In genomic region chr15:98867321-98867720, GRCm38 (mm10) we compare ENCODE assay signal across 8 mouse cellular contexts. TPM values are rescaled to one million over a fixed set of nuclear protein-coding genes. Genes with fewer than 3 reads are reported as not detected.
DNase-seq lines count a peak whose midpoint lies in the region; ATAC-seq and TF ChIP-seq lines count a peak whose summit lies in the region.

No protein-coding gene starts in this region.

- no peak for ATAC-seq in hindbrain, embryonic 11.5 days (ENCODE audit: low FRiP score)
- ATAC-seq in liver, embryonic 14.5 days (ENCODE audit: insufficient read depth) = no peak
- no peak for ATAC-seq in neural tube, embryonic 13.5 days (ENCODE audit: low read depth)

- H3K36me3 ChIP-seq in hindbrain, embryonic 10.5 days = peaks cover 62% of the 10 kb centered on the region
- peaks cover 27% of the 10 kb centered on the region for H3K36me3 ChIP-seq in hindbrain, embryonic 11.5 days (ENCODE audit: control insufficient read depth, insufficient read depth, low read length)
- H3K36me3 ChIP-seq in liver, embryonic 14.5 days (replicated peaks; ENCODE audit: control insufficient read depth, insufficient read depth, low read depth) = peaks cover 43% of the 10 kb centered on the region
- H3K36me3 ChIP-seq in neural tube, embryonic 13.5 days = peaks cover 44% of the 10 kb centered on the region

- peaks cover 38% of the 10 kb centered on the region for H3K4me1 ChIP-seq in hindbrain, embryonic 10.5 days (replicated peaks)
- peaks cover 16% of the 10 kb centered on the region for H3K4me1 ChIP-seq in hindbrain, embryonic 11.5 days (replicated peaks; ENCODE audit: control insufficient read depth, insufficient read depth, low read length)
- H3K4me1 ChIP-seq in brown adipose tissue, adult 24 weeks (ENCODE audit: control insufficient read depth, insufficient read depth, insufficient read length, low read length) = peaks cover 19% of the 10 kb centered on the region
- peaks cover 21 to 25% of the 10 kb centered on the region in 2 experiments for H3K4me1 ChIP-seq in liver, embryonic 14.5 days (replicated peaks; ENCODE audit: control insufficient read depth in 2 of 2, insufficient read depth in 2 of 2, low read length in 1 of 2)
- peaks cover 42% of the 10 kb centered on the region for H3K4me1 ChIP-seq in neural tube, embryonic 13.5 days (replicated peaks)

- no peak for TF ChIP-seq CTCF in liver, embryonic 14.5 days (IDR thresholded peaks at IDR 0.05; ENCODE audit: low read depth)

- no peak overlapping the region for H3K4me2 ChIP-seq in hindbrain, embryonic 11.5 days (replicated peaks; ENCODE audit: low read depth, low read length)
- H3K4me2 ChIP-seq in liver, embryonic 14.5 days (ENCODE audit: low read depth) = peak overlapping the region; percentile 75
- H3K4me2 ChIP-seq in neural tube, embryonic 13.5 days = peak overlapping the region; percentile 100

- H3K4me3 ChIP-seq in hindbrain, embryonic 10.5 days = peak overlapping the region; percentile 99; the same call in 1 of the 2 replicates
- no peak overlapping the region for H3K4me3 ChIP-seq in hindbrain, embryonic 11.5 days (ENCODE audit: low read depth, low read length)
- H3K4me3 ChIP-seq in brown adipose tissue, adult 24 weeks (ENCODE audit: insufficient read depth, low read depth, low read length) = peak overlapping the region; percentile 11; the same call in 1 of the 2 replicates
- peak overlapping the region; percentile 94 to 97; a peak in 2 of 4 replicates for H3K4me3 ChIP-seq in liver, embryonic 14.5 days (ENCODE audit: insufficient read depth in 1 of 2, low read depth in 2 of 2, low read length in 2 of 2)
- H3K4me3 ChIP-seq in neural tube, embryonic 13.5 days = peak overlapping the region; percentile 98; the same call in 1 of the 2 replicates

- DNase-seq in hindbrain, embryonic 10.5 days (ENCODE audit: low spot score) = no peak
- DNase-seq in hindbrain, embryonic 11.5 days (ENCODE audit: low spot score) = no peak
- DNase-seq in heart, adult 8-10 months (ENCODE audit: low spot score) = peak; percentile 82
- peak; percentile 60 to 65 for DNase-seq in kidney, adult 8-10 months
- no peak for DNase-seq in liver, embryonic 14.5 days (ENCODE audit: low read depth in 3 of 3, low spot score in 3 of 3)
- DNase-seq in thymus, postnatal 25 days = peak; percentile 64

- 80% methylated on average over 6 of the region's 6 CpGs for WGBS in hindbrain, embryonic 10.5 days
- 82% methylated on average over 6 of the region's 6 CpGs for WGBS in hindbrain, embryonic 11.5 days
- 24% methylated on average over 6 of the region's 6 CpGs for WGBS in liver, embryonic 14.5 days (ENCODE audit: insufficient replicate concordance)
- WGBS in neural tube, embryonic 13.5 days = 80% methylated on average over 6 of the region's 6 CpGs

- no peaks in the 10 kb centered on the region for H3K27me3 ChIP-seq in hindbrain, embryonic 10.5 days (ENCODE audit: insufficient read depth, poor library complexity, severe bottlenecking)
- H3K27me3 ChIP-seq in hindbrain, embryonic 11.5 days (ENCODE audit: control insufficient read depth, insufficient read depth, low read length) = no peaks in the 10 kb centered on the region
- H3K27me3 ChIP-seq in liver, embryonic 14.5 days (ENCODE audit: control insufficient read depth, insufficient read depth, low read length) = no peaks in the 10 kb centered on the region
- H3K27me3 ChIP-seq in neural tube, embryonic 13.5 days = no peaks in the 10 kb centered on the region

- no peak overlapping the region for H3K27ac ChIP-seq in hindbrain, embryonic 10.5 days
- no peak overlapping the region for H3K27ac ChIP-seq in hindbrain, embryonic 11.5 days (ENCODE audit: low read depth, low read length)
- H3K27ac ChIP-seq in brown adipose tissue, adult 24 weeks (replicated peaks; ENCODE audit: low read depth, low read length) = no peak overlapping the region
- H3K27ac ChIP-seq in liver, embryonic 14.5 days = peak overlapping the region; percentile 46; the same call in 1 of the 2 replicates
- no peak overlapping the region for H3K27ac ChIP-seq in neural tube, embryonic 13.5 days (replicated peaks)

- H3K9ac ChIP-seq in hindbrain, embryonic 11.5 days (ENCODE audit: low read depth, low read length) = no peak overlapping the region
- no peak overlapping the region for H3K9ac ChIP-seq in liver, embryonic 14.5 days (replicated peaks)
- peak overlapping the region; percentile 99; the same call in 1 of the 2 replicates for H3K9ac ChIP-seq in neural tube, embryonic 13.5 days

- TF ChIP-seq EP300 in liver, embryonic 14.5 days (IDR thresholded peaks at IDR 0.05; ENCODE audit: low read depth) = no peak

- H3K9me3 ChIP-seq in hindbrain, embryonic 10.5 days = no peaks in the 10 kb centered on the region
- H3K9me3 ChIP-seq in hindbrain, embryonic 11.5 days (ENCODE audit: control insufficient read depth, low read length) = no peaks in the 10 kb centered on the region
- H3K9me3 ChIP-seq in liver, embryonic 14.5 days (ENCODE audit: control insufficient read depth, low read length) = no peaks in the 10 kb centered on the region
- H3K9me3 ChIP-seq in neural tube, embryonic 13.5 days = no peaks in the 10 kb centered on the region

RNA-seq across cellular contexts. Expression of gene Kmt2d, which starts 3.7 kb away (rescaled TPM):
- polyA plus RNA-seq in hindbrain, embryonic 10.5 days (2016; fragmentation: Nextera tagmentation; extraction: Ambion mirVana) = 10.2 and 11.2 TPM in 2 replicates
- polyA plus RNA-seq in hindbrain, embryonic 11.5 days (2014; fragmentation: Nextera tagmentation; extraction: Ambion mirVana) = 13.7 and 20.5 TPM in 2 replicates
- 11.1 and 15.1 TPM in 2 replicates for polyA plus RNA-seq in brown adipose tissue, adult 24 weeks (2012; ENCODE audit: insufficient read depth, insufficient read length, missing spikeins)
- total RNA-seq in heart, adult 8-10 months (2022) = 10 to 100 TPM; 54.7 to 66.1 (median 59.8) TPM
- 4.3 and 5.7 TPM in 2 replicates for polyA plus RNA-seq in liver, embryonic 14.5 days (2012; rRNA removed)
- polyA plus RNA-seq in liver, embryonic 14.5 days (2014; fragmentation: Nextera tagmentation; extraction: Ambion mirVana) = 3.9 and 4.3 TPM in 2 replicates
- polyA plus RNA-seq in neural tube, embryonic 13.5 days (2015; fragmentation: Nextera tagmentation; extraction: Ambion mirVana) = 9.7 and 10.8 TPM in 2 replicates

RNA-seq across cellular contexts. Expression of gene Rhebl1, which starts 27.0 kb away (rescaled TPM):
- 21.0 and 25.7 TPM in 2 replicates for polyA plus RNA-seq in hindbrain, embryonic 10.5 days (2016; fragmentation: Nextera tagmentation; extraction: Ambion mirVana)
- polyA plus RNA-seq in hindbrain, embryonic 11.5 days (2014; fragmentation: Nextera tagmentation; extraction: Ambion mirVana) = 13.4 and 17.8 TPM in 2 replicates
- not detected in 2 replicates for polyA plus RNA-seq in brown adipose tissue, adult 24 weeks (2012; ENCODE audit: insufficient read depth, insufficient read length, missing spikeins)
- 1 to 10 TPM; 1.2 to 2.8 (median 1.9) TPM for total RNA-seq in heart, adult 8-10 months (2022)
- 2.3 and 2.5 TPM in 2 replicates for polyA plus RNA-seq in liver, embryonic 14.5 days (2012; rRNA removed)
- 2.9 and 3.2 TPM in 2 replicates for polyA plus RNA-seq in liver, embryonic 14.5 days (2014; fragmentation: Nextera tagmentation; extraction: Ambion mirVana)
- 27.8 and 33.3 TPM in 2 replicates for polyA plus RNA-seq in neural tube, embryonic 13.5 days (2015; fragmentation: Nextera tagmentation; extraction: Ambion mirVana)

RNA-seq across cellular contexts. Expression of gene Dhh, which starts 31.0 kb away (rescaled TPM):
- polyA plus RNA-seq in hindbrain, embryonic 10.5 days (2016; fragmentation: Nextera tagmentation; extraction: Ambion mirVana) = 0.42 and 0.46 TPM in 2 replicates
- 0.56 and 0.68 TPM in 2 replicates for polyA plus RNA-seq in hindbrain, embryonic 11.5 days (2014; fragmentation: Nextera tagmentation; extraction: Ambion mirVana)
- polyA plus RNA-seq in brown adipose tissue, adult 24 weeks (2012; ENCODE audit: insufficient read depth, insufficient read length, missing spikeins) = 0.40 and 0.46 TPM in 2 replicates
- total RNA-seq in heart, adult 8-10 months (2022) = 1 to 10 TPM in 2 of 4 experiments, under 1 TPM in 2; 0.72 to 1.6 (median 1.0) TPM
- polyA plus RNA-seq in liver, embryonic 14.5 days (2012; rRNA removed) = 0.04 and 0.08 TPM in 2 replicates
- polyA plus RNA-seq in liver, embryonic 14.5 days (2014; fragmentation: Nextera tagmentation; extraction: Ambion mirVana) = 0.09 TPM in 1 of 2 replicates, not detected in the other
- polyA plus RNA-seq in neural tube, embryonic 13.5 days (2015; fragmentation: Nextera tagmentation; extraction: Ambion mirVana) = 3.1 and 4.3 TPM in 2 replicates

RNA-seq across cellular contexts. Expression of gene Prkag1, which starts 36.0 kb away (rescaled TPM):
- polyA plus RNA-seq in hindbrain, embryonic 10.5 days (2016; fragmentation: Nextera tagmentation; extraction: Ambion mirVana) = 88.7 and 89.0 TPM in 2 replicates
- 65.9 and 70.6 TPM in 2 replicates for polyA plus RNA-seq in hindbrain, embryonic 11.5 days (2014; fragmentation: Nextera tagmentation; extraction: Ambion mirVana)
- 65.2 and 99.5 TPM in 2 replicates for polyA plus RNA-seq in brown adipose tissue, adult 24 weeks (2012; ENCODE audit: insufficient read depth, insufficient read length, missing spikeins)
- 100 to 1,000 TPM in 2 of 4 experiments, 10 to 100 TPM in 2; 96.7 to 129 (median 109) TPM for total RNA-seq in heart, adult 8-10 months (2022)
- 77.4 and 83.3 TPM in 2 replicates for polyA plus RNA-seq in liver, embryonic 14.5 days (2012; rRNA removed)
- polyA plus RNA-seq in liver, embryonic 14.5 days (2014; fragmentation: Nextera tagmentation; extraction: Ambion mirVana) = 78.3 and 85.3 TPM in 2 replicates
- 71.8 and 79.4 TPM in 2 replicates for polyA plus RNA-seq in neural tube, embryonic 13.5 days (2015; fragmentation: Nextera tagmentation; extraction: Ambion mirVana)

RNA-seq across cellular contexts. Expression of gene Lmbr1l, which starts 50.7 kb away (rescaled TPM):
- polyA plus RNA-seq in hindbrain, embryonic 10.5 days (2016; fragmentation: Nextera tagmentation; extraction: Ambion mirVana) = 22.3 and 25.5 TPM in 2 replicates
- 9.4 and 13.4 TPM in 2 replicates for polyA plus RNA-seq in hindbrain, embryonic 11.5 days (2014; fragmentation: Nextera tagmentation; extraction: Ambion mirVana)
- polyA plus RNA-seq in brown adipose tissue, adult 24 weeks (2012; ENCODE audit: insufficient read depth, insufficient read length, missing spikeins) = 6.0 and 6.3 TPM in 2 replicates
- total RNA-seq in heart, adult 8-10 months (2022) = 10 to 100 TPM in 2 of 4 experiments, 1 to 10 TPM in 2; 7.3 to 12.2 (median 10.0) TPM
- 4.5 and 7.1 TPM in 2 replicates for polyA plus RNA-seq in liver, embryonic 14.5 days (2012; rRNA removed)
- polyA plus RNA-seq in liver, embryonic 14.5 days (2014; fragmentation: Nextera tagmentation; extraction: Ambion mirVana) = 0.34 and 0.70 TPM in 2 replicates
- 34.9 and 39.0 TPM in 2 replicates for polyA plus RNA-seq in neural tube, embryonic 13.5 days (2015; fragmentation: Nextera tagmentation; extraction: Ambion mirVana)

Comparison
In these comparisons a context has a peak if more than half of its experiments do, and no peak if none do; other contexts are left out.
1. DNase-seq: peak in heart, adult 8-10 months (single experiment), kidney, adult 8-10 months (2 of 2) and thymus, postnatal 25 days (single experiment); none in hindbrain, embryonic 10.5 days (single experiment), hindbrain, embryonic 11.5 days (single experiment) and liver, embryonic 14.5 days (0 of 3).